Mouse (Mus musculus) small intestine, adult 2 months (tissue): ENCODE measurements around the gene Rabggtb.
A peak's percentile ranks its signal among the peaks of the same experiment; 100 is the strongest.

Experiments
- CTCF ChIP-seq: fragments of 200-500 bp; IDR thresholded peaks from 2 replicates; pipeline ENCODE4 v1.5.1; 2012; ENCODE audit warnings: low read depth, mild to moderate bottlenecking, control low read depth, inconsistent platforms, low read length, moderate library complexity, mixed read lengths; ENCODE audit not compliant: insufficient replicate concordance, insufficient read length; ENCODE audit errors: extremely low read depth
- POLR2A ChIP-seq: fragments of 200-500 bp; IDR thresholded peaks from 2 replicates; pipeline ENCODE4 v1.6.1; 2012; ENCODE audit warnings: low read depth, mild to moderate bottlenecking, control low read depth, inconsistent platforms, low read length, moderate library complexity

DNA sequence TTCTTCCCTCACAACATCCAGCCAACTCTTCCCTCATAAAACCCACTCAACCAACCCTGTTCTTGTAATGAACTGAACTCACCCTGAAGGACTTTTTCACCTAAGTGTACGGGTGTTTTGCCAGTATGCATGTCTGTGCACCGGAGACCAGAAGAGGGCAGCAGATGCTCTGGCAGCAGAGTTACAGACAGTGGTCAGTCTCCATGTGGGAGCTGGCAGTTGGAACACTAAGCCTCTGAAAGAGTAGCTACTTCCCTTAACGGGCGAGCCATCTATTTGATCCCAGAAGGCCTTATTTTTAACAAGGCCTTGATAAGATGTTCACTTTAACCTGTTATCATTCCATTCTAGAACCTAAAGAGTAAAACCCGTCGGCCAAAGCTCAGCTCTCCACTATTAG is 8.2 kb downstream of the Rabggtb start:
- peak; percentile 53; the same call in 1 of the 2 replicates for TF ChIP-seq CTCF
- no peak for TF ChIP-seq POLR2A
